Mouse (Mus musculus): ENCODE data around the gene Alg2. TPM values are rescaled to one million over a fixed set of nuclear protein-coding genes. Genes with fewer than 3 reads are reported as not detected.

Alg2 gene
- total RNA-seq, 2 experiments from 2014 or later, result 116 to 129 TPM

- intact Hi-C loops (cut with DNase I), result no loop called here
These were observed 51.2 kb downstream of the Alg2 start for GRCm38 (mm10) chr4:47422946-47423345.

GRCm38 (mm10) chr4:47422194-47422593 lies 51.9 kb downstream of the Alg2 start:
- DNase-seq (ENCODE audit: low spot score in 2 of 2), result no peak
- intact Hi-C loops (cut with DNase I), result no loop called here

More at GRCm38 (mm10) chr4:47422946-47423345, 51.2 kb downstream of the Alg2 start:
- DNase-seq (ENCODE audit: low spot score in 2 of 2), result no peak

DNA sequence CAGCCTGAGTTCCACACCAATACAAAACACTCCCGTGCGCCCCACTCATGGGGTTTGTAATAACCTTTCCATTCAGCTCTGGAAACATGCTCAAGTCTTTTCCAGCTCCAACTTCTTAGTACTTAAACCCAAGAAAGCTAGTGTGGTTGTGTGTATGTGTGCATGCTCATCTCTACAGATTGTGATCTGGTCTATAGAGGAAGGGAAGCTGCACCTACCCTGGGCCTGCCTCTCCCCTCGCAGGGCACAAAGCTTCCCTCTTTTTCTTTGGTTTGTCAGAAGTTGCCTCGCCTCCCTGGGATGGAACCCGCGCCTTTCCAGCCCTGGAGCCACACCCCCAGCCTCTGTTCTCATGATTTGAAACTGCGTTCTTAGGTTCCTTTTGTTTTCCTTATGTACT lies 53.9 kb downstream of the Alg2 start:
- DNase-seq (ENCODE audit: low spot score in 2 of 2), result no peak
- intact Hi-C loops (cut with DNase I), result no loop called here

DNA sequence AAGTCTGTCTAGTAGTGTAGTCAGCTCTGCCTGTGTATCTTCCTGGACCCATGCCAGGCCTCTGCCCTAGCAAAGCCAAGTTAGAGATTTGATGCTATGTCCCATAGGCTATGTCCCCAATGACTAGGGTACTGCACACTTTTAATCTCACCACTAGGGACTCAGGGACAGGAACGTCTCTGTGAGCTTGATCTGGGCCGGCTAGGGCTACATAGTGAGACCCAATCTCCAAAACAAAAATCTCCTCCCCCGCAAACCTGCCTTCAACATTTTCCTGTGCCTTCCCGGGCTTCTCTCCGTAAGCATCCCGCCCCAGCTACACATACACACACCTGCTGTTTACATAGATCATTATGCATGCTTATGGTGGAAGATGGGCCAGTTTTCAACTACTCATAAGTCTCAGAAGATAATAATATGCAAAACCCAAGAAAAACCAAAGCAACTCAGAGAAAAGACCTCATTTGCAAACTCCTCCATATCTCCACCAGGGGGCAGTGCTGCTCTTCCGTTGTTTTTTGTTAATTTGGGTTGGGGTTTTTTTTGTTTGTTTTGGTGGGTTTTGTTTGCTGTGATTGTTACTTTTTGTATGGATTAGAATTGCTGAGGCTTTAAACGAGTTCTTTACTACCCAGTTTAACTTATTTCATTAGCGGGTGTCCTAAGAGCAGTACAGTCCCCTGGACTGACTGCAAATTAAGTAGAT lies 54.7 kb downstream of the Alg2 start:
- DNase-seq (ENCODE audit: low spot score in 2 of 2), result no peak
- intact Hi-C loops (cut with DNase I), result no loop called here

- intact Hi-C loops (cut with DNase I), result no loop called here
These were observed 56.3 kb downstream of the Alg2 start for GRCm38 (mm10) chr4:47417871-47418270.

More at GRCm38 (mm10) chr4:47417871-47418270, 56.3 kb downstream of the Alg2 start:
- DNase-seq (ENCODE audit: low spot score in 2 of 2), result no peak

Other genes with a start within 250 kb of the Alg2 start
- 10 to 100 TPM; 18.9 to 20.2 TPM for gene Tgfbr1, start 121.1 kb downstream of the Alg2 start, total RNA-seq (2021)
- gene Sec61b, start 325 bp upstream of the Alg2 start, total RNA-seq (2021), result 10 to 100 TPM; 45.2 to 49.7 TPM